Mouse (Mus musculus) ES-CJ7 (cell line): ENCODE data around the gene Slc6a1.

ENCODE experiments used
- DNase-seq: peaks from one replicate; pipeline ENCODE4 v3.0.0; 2011; ENCODE audit warnings: low read depth, low spot score

The Slc6a1 gene

GRCm38 (mm10) chr6:114354635-114355034 lies 72.2 kb downstream of the Slc6a1 start:
- DNase-seq = no peak

GRCm38 (mm10) chr6:114358171-114358570 lies 75.7 kb downstream of the Slc6a1 start:
- DNase-seq = no peak

GRCm38 (mm10) chr6:114362355-114362754 lies 79.9 kb downstream of the Slc6a1 start:
- DNase-seq = no peak

- no peak for DNase-seq
Observed at GRCm38 (mm10) chr6:114363740-114364139, 81.3 kb downstream of the Slc6a1 start.

GRCm38 (mm10) chr6:114364734-114365133 lies 82.3 kb downstream of the Slc6a1 start:
- DNase-seq = no peak

- DNase-seq = no peak
Observed at GRCm38 (mm10) chr6:114366191-114366590, 83.8 kb downstream of the Slc6a1 start.
